Mouse (Mus musculus): ENCODE data around the gene Zfhx3.

GRCm38 (mm10) chr8:108884947-108885346, 942.5 kb downstream of the Zfhx3 start:
- no peak for TF ChIP-seq CTCF (IDR thresholded peaks at IDR 0.05)
- TF ChIP-seq EP300 (IDR thresholded peaks at IDR 0.05) = no peak
